Mouse (Mus musculus): ENCODE measurements around the gene Gpc5.

DNA sequence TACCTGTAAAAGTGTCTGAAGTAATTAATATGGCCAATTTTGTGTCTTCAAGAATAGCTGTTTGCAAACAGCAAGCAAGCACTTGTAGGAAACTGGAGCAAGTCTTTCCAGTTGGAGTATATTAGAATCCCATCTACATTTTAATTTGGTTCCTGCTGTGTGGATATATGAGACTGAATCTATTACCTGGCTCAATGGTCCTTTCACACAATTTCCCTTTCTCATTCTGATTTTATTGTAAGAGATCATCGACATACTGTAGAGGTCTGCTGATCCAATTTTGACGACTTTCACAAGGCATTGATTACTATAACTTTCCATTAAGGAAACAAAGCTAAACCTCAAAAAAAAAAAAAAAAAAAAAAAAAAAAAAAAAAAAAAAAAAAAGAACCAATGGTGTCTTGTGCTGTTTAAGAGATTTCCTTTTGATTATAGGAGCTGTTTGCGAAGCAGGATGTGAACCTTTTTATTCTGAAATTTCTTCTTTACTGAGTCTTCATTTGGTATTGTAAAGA is 85.4 kb downstream of the Gpc5 start:
- no peak for TF ChIP-seq CTCF (conservative IDR thresholded peaks at IDR 0.05 in 1 of 2, IDR thresholded peaks at IDR 0.05 in 1 of 2; ENCODE audit: low read depth in 2 of 2, low read length in 2 of 2)
- no peak for TF ChIP-seq MEF2A (IDR thresholded peaks at IDR 0.05; ENCODE audit: borderline replicate concordance, low read depth, low read length)
- no peak for TF ChIP-seq BHLHE40 (IDR thresholded peaks at IDR 0.05; ENCODE audit: low read depth, low read length)
- no peak for TF ChIP-seq EP300 (IDR thresholded peaks at IDR 0.05; ENCODE audit: low read length)
- no peak for TF ChIP-seq GABPA (IDR thresholded peaks at IDR 0.05; ENCODE audit: insufficient replicate concordance, low read depth, low read length)
- TF ChIP-seq NRF1 (IDR thresholded peaks at IDR 0.05; ENCODE audit: low read depth, low read length), result no peak
- no peak for TF ChIP-seq ZKSCAN1 (IDR thresholded peaks at IDR 0.05; ENCODE audit: borderline replicate concordance, low read depth, low read length)
- no peak for TF ChIP-seq TBP (conservative IDR thresholded peaks at IDR 0.05; ENCODE audit: low read depth, low read length)
- no peak for TF ChIP-seq CHD1 (IDR thresholded peaks at IDR 0.05; ENCODE audit: low read depth, low read length)
- no peak for TF ChIP-seq SMC3 (IDR thresholded peaks at IDR 0.05; ENCODE audit: low read depth, low read length)
- no peak for TF ChIP-seq TCF12 (IDR thresholded peaks at IDR 0.05; ENCODE audit: low read depth, low read length)
- TF ChIP-seq POLR2A (IDR thresholded peaks at IDR 0.05; ENCODE audit: low read depth, low read length), result no peak

Data from CH12.LX (cell line).